ENCODE assay signal across 25 mouse cellular contexts in the genomic region with DNA sequence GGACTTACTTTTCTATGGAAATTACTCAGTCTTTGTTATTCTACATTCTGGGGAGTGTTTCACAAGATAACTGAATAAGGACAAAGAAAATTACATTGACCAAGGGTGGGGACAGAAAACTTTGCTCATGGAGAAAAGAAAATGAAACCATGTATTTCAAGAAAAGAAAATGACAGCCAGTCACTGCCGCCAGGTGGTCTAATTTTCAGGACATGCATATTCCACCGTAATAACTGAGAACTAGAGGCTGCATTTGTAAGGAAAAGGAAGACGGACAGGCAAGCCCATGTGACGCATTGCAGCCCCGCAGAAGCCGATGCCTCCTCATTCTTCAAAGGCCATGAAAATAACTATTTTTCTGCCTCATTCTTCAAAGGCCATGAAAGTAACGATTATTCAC.
DNase-seq lines count a peak whose midpoint lies in the region; ATAC-seq lines count a peak whose summit lies in the region.
"Had no signal": no experiment of that assay in that cellular context is flagged by ENCODE, and none has a peak within 500 bp of the region (broad histone marks: within the 10 kb centered on the region; RNA-seq: fewer than 3 reads in every experiment).

No protein-coding gene starts in this region.

- H3K4me1 ChIP-seq in hindbrain, embryonic 11.5 days (replicated peaks; ENCODE audit: control insufficient read depth, insufficient read depth, low read length) = no peaks in the 10 kb centered on the region
- peaks cover 2% of the 10 kb centered on the region; the same call in 1 of the 2 replicates for H3K4me1 ChIP-seq in hindbrain, embryonic 16.5 days (ENCODE audit: control insufficient read depth, insufficient read depth, low read depth, low read length)
- H3K4me1 ChIP-seq in midbrain, embryonic 13.5 days (replicated peaks) = peaks cover 50% of the 10 kb centered on the region
- peaks cover 21% of the 10 kb centered on the region for H3K4me1 ChIP-seq in midbrain, embryonic 10.5 days
- H3K4me1 ChIP-seq in hindbrain, embryonic 15.5 days (replicated peaks) = peaks cover 30% of the 10 kb centered on the region; the same call in 1 of the 2 replicates
- H3K4me1 ChIP-seq in midbrain, embryonic 16.5 days (ENCODE audit: control insufficient read depth, insufficient read depth, low read length) = peaks cover 46% of the 10 kb centered on the region
- H3K4me1 ChIP-seq: forebrain, embryonic 10.5 days had no signal

- H3K9me3 ChIP-seq in hindbrain, embryonic 11.5 days (ENCODE audit: control insufficient read depth, low read length) = no peaks in the 10 kb centered on the region
- no peaks in the 10 kb centered on the region for H3K9me3 ChIP-seq in hindbrain, embryonic 16.5 days (ENCODE audit: control insufficient read depth, low read length)
- no peaks in the 10 kb centered on the region for H3K9me3 ChIP-seq in midbrain, embryonic 13.5 days
- H3K9me3 ChIP-seq in midbrain, embryonic 10.5 days (replicated peaks) = no peaks in the 10 kb centered on the region
- H3K9me3 ChIP-seq in hindbrain, embryonic 15.5 days = no peaks in the 10 kb centered on the region
- no peaks in the 10 kb centered on the region for H3K9me3 ChIP-seq in midbrain, embryonic 16.5 days (replicated peaks; ENCODE audit: control insufficient read depth, low read length, poor library complexity, severe bottlenecking)
- H3K9me3 ChIP-seq: forebrain, embryonic 10.5 days; forebrain, embryonic 13.5 days; heart, embryonic 10.5 days; heart, embryonic 13.5 days had no signal

- no peak overlapping the region for H3K27ac ChIP-seq in hindbrain, embryonic 11.5 days (ENCODE audit: low read depth, low read length)
- H3K27ac ChIP-seq in hindbrain, embryonic 16.5 days (ENCODE audit: low read depth, low read length) = no peak overlapping the region
- peak overlapping the region; percentile 73 for H3K27ac ChIP-seq in midbrain, embryonic 13.5 days
- H3K27ac ChIP-seq in midbrain, embryonic 10.5 days (replicated peaks) = no peak overlapping the region; the same call in 1 of the 2 replicates
- peak overlapping the region; percentile 59 for H3K27ac ChIP-seq in hindbrain, embryonic 15.5 days (replicated peaks)
- H3K27ac ChIP-seq in midbrain, embryonic 16.5 days (ENCODE audit: low read length) = peak overlapping the region; percentile 70
- H3K27ac ChIP-seq: forebrain, embryonic 10.5 days; forebrain, embryonic 13.5 days; heart, adult 2 months; heart, embryonic 10.5 days; heart, embryonic 13.5 days had no signal

- 51% methylated on average over 7 of the region's 7 CpGs for WGBS in hindbrain, embryonic 11.5 days
- WGBS in hindbrain, embryonic 16.5 days = 40% methylated on average over 7 of the region's 7 CpGs
- WGBS in midbrain, embryonic 13.5 days = 39% methylated on average over 7 of the region's 7 CpGs
- WGBS in midbrain, embryonic 10.5 days = 91% methylated on average over 7 of the region's 7 CpGs
- 35% methylated on average over 7 of the region's 7 CpGs for WGBS in hindbrain, embryonic 15.5 days
- 33% methylated on average over 7 of the region's 7 CpGs for WGBS in midbrain, embryonic 16.5 days

- no peak overlapping the region for H3K4me3 ChIP-seq in hindbrain, embryonic 11.5 days (ENCODE audit: low read depth, low read length)
- H3K4me3 ChIP-seq in hindbrain, embryonic 16.5 days (ENCODE audit: low read length) = no peak overlapping the region
- no peak overlapping the region for H3K4me3 ChIP-seq in midbrain, embryonic 13.5 days (replicated peaks)
- H3K4me3 ChIP-seq in midbrain, embryonic 10.5 days = no peak overlapping the region
- H3K4me3 ChIP-seq in hindbrain, embryonic 15.5 days = no peak overlapping the region
- no peak overlapping the region for H3K4me3 ChIP-seq in midbrain, embryonic 16.5 days (ENCODE audit: low read depth, low read length)
- H3K4me3 ChIP-seq: forebrain, embryonic 10.5 days; forebrain, embryonic 13.5 days; heart, adult 2 months; heart, embryonic 10.5 days; heart, embryonic 13.5 days had no signal

- no peaks in the 10 kb centered on the region for H3K27me3 ChIP-seq in hindbrain, embryonic 11.5 days (ENCODE audit: control insufficient read depth, insufficient read depth, low read length)
- no peaks in the 10 kb centered on the region for H3K27me3 ChIP-seq in hindbrain, embryonic 16.5 days (replicated peaks; ENCODE audit: control insufficient read depth, insufficient read depth, low read length)
- no peaks in the 10 kb centered on the region for H3K27me3 ChIP-seq in midbrain, embryonic 13.5 days
- H3K27me3 ChIP-seq in midbrain, embryonic 10.5 days (ENCODE audit: low read depth, poor library complexity, severe bottlenecking) = no peaks in the 10 kb centered on the region
- H3K27me3 ChIP-seq in hindbrain, embryonic 15.5 days = no peaks in the 10 kb centered on the region
- no peaks in the 10 kb centered on the region for H3K27me3 ChIP-seq in midbrain, embryonic 16.5 days (ENCODE audit: control insufficient read depth, insufficient read depth, low read depth, low read length)
- H3K27me3 ChIP-seq: forebrain, embryonic 13.5 days; heart, embryonic 13.5 days had no signal

- ATAC-seq in hindbrain, embryonic 11.5 days (ENCODE audit: low FRiP score) = no peak
- ATAC-seq in hindbrain, embryonic 16.5 days = no peak
- ATAC-seq in midbrain, embryonic 13.5 days = no peak
- ATAC-seq in hindbrain, embryonic 15.5 days (ENCODE audit: low FRiP score, low read depth) = no peak
- ATAC-seq in midbrain, embryonic 16.5 days = no peak
- ATAC-seq: forebrain, embryonic 13.5 days; forebrain, embryonic 16.5 days; inflammation-experienced regulatory T-cells, adult 6 months; intestine, embryonic 16.5 days had no signal

- DNase-seq in hindbrain, embryonic 11.5 days (ENCODE audit: low spot score) = peak; percentile 11
- no peak for DNase-seq in midbrain, embryonic 10.5 days (ENCODE audit: low spot score)
- no peak for DNase-seq in MN1 (ENCODE audit: low spot score)
- no peak for DNase-seq in lung, postnatal 4 days
- DNase-seq: adrenal gland, adult 2 months; adrenal gland, postnatal 14 days; cerebellum, adult 11-12 months; cerebellum, adult 8-10 months; cerebellum, postnatal 14 days; gastrocnemius, postnatal 10 days; gastrocnemius, postnatal 36 days; heart, adult 2 months; heart, postnatal 14 days had no signal

- H3K4me2 ChIP-seq in hindbrain, embryonic 11.5 days (replicated peaks; ENCODE audit: low read depth, low read length) = no peak overlapping the region
- no peak overlapping the region for H3K4me2 ChIP-seq in hindbrain, embryonic 16.5 days (ENCODE audit: low read length)
- no peak overlapping the region for H3K4me2 ChIP-seq in midbrain, embryonic 13.5 days (replicated peaks)
- no peak overlapping the region for H3K4me2 ChIP-seq in hindbrain, embryonic 15.5 days
- H3K4me2 ChIP-seq in midbrain, embryonic 16.5 days (ENCODE audit: low read length) = 0 out of 2 replicates have a peak overlapping the region, but pooled peaks have one; percentile 8
- H3K4me2 ChIP-seq: forebrain, embryonic 13.5 days; heart, embryonic 13.5 days had no signal

- no peaks in the 10 kb centered on the region for H3K36me3 ChIP-seq in hindbrain, embryonic 11.5 days (ENCODE audit: control insufficient read depth, insufficient read depth, low read length)
- no peaks in the 10 kb centered on the region for H3K36me3 ChIP-seq in hindbrain, embryonic 16.5 days (ENCODE audit: control insufficient read depth, insufficient read depth, low read length)
- H3K36me3 ChIP-seq in midbrain, embryonic 13.5 days = no peaks in the 10 kb centered on the region
- H3K36me3 ChIP-seq in midbrain, embryonic 10.5 days = no peaks in the 10 kb centered on the region
- no peaks in the 10 kb centered on the region for H3K36me3 ChIP-seq in hindbrain, embryonic 15.5 days
- H3K36me3 ChIP-seq in midbrain, embryonic 16.5 days (ENCODE audit: control insufficient read depth, insufficient read depth, low read length) = no peaks in the 10 kb centered on the region
- H3K36me3 ChIP-seq: forebrain, embryonic 10.5 days; G1E; heart, embryonic 10.5 days; heart, embryonic 13.5 days had no signal

- H3K9ac ChIP-seq in hindbrain, embryonic 11.5 days (ENCODE audit: low read depth, low read length) = no peak overlapping the region
- no peak overlapping the region for H3K9ac ChIP-seq in hindbrain, embryonic 16.5 days (ENCODE audit: low read depth, low read length)
- no peak overlapping the region for H3K9ac ChIP-seq in midbrain, embryonic 13.5 days (replicated peaks)
- no peak overlapping the region for H3K9ac ChIP-seq in hindbrain, embryonic 15.5 days
- H3K9ac ChIP-seq in midbrain, embryonic 16.5 days (ENCODE audit: low read depth, low read length) = no peak overlapping the region
- H3K9ac ChIP-seq: forebrain, embryonic 13.5 days; heart, embryonic 13.5 days had no signal

Comparison
In these comparisons a context has a peak if more than half of its experiments do, and no peak if none do; other contexts are left out.
1. H3K27ac ChIP-seq: peak in midbrain, embryonic 13.5 days (single experiment), hindbrain, embryonic 15.5 days (single experiment) and midbrain, embryonic 16.5 days (single experiment); none in hindbrain, embryonic 11.5 days (single experiment), hindbrain, embryonic 16.5 days (single experiment) and midbrain, embryonic 10.5 days (single experiment).